Mouse (Mus musculus) bone marrow, adult 2 months (tissue): Measurements from ENCODE around the gene Nrxn1. TPM values are rescaled to one million over a fixed set of nuclear protein-coding genes. Genes with fewer than 3 reads are reported as not detected.

ENCODE experiments used
- H3K27ac ChIP-seq: fragments of 200-500 bp; 2 replicates; pipeline ENCODE4 v1.5.1; 2012; ENCODE audit warnings: low read depth, mild to moderate bottlenecking, control low read depth, inconsistent platforms, low read length; ENCODE audit not compliant: control insufficient read depth, poor library complexity, insufficient read depth
- H3K4me1 ChIP-seq: fragments of 200-500 bp; 2 replicates; pipeline ENCODE4 v1.6.1; 2011; ENCODE audit warnings: low read length; ENCODE audit not compliant: control insufficient read depth, insufficient read depth
- H3K4me3 ChIP-seq: fragments of 200-500 bp; replicated peaks from 2 replicates; pipeline ENCODE3; 2011; ENCODE audit warnings: mild to moderate bottlenecking, low read depth, low read length, control low read depth; ENCODE audit not compliant: control insufficient read depth
- CTCF ChIP-seq: fragments of 200-500 bp; IDR thresholded peaks from 2 replicates; pipeline ENCODE4 v1.5.1; 2011; ENCODE audit warnings: low read length, control low read depth; ENCODE audit not compliant: control insufficient read depth, insufficient read depth
- POLR2A ChIP-seq: fragments of 200-500 bp; IDR thresholded peaks from 2 replicates; pipeline ENCODE4 v1.6.1; 2011; ENCODE audit warnings: low read depth, mild to moderate bottlenecking, control low read depth, low read length, borderline replicate concordance; ENCODE audit not compliant: control insufficient read depth
- WGBS: fragments of 180-500 bp; shearing (Covaris S2); methylation state at CpG from one replicate; pipeline ENCODE4 v1.1.7; 2018; 5-methylcytosine and 5-hydroxymethylcytosine counted together
- polyA plus RNA-seq: library from polyadenylated mRNA; stranded (reverse); fragments of >200 nt; gene quantifications from 2 replicates; pipeline ENCODE4 v1.2.4, GENCODE M21; 2011; ENCODE audit warnings: low replicate concordance; ENCODE audit not compliant: missing spikeins, insufficient read depth, insufficient read length

Gene Nrxn1
- polyA plus RNA-seq, 1 experiment = not detected

DNA sequence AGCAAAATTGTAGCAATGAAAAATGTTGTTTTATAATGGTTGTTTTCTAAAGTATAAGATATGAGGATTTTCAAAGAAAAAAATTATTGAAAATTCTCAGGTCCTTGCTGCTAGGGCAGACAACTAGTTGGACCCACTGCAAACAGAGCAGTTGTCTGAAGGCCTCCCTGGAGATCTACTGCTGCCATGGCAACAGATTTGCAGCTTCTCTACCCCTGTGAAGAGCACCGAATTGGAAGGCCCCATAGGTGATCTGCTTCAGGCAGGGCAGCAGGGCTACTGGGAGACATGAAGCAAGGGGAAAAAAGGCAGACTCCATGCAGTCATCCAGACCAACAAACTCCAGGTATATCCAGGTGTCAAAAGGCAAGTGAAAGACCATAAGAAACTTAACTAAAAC, 896.1 kb downstream of the Nrxn1 start:
- Histone ChIP-seq H3K4me3 (no peak overlapping the region), H3K27ac (no peak overlapping the region), H3K4me1 (no peaks in the 10 kb centered on the region)
- TF ChIP-seq CTCF = no peak
- no peak for TF ChIP-seq POLR2A
- 48% methylated on average over 1 of the region's 1 CpGs for WGBS

DNA sequence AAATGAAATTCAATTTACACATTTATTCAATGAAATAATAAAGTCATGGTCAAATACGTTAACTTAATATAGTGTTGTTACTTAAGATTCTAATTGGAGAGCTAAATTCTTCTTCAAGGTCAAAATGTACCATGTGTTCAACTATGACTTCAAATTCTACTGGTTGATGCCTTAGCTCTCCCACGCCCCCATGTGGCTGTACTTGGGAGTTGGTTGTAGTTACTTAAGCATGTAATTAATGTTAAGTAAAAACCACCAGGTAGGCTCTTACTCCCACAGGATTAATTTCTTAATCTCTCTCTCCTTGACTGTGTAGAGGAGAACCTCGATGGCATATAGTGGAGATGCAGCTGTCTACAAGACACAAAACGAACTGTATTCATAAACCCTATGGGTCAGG, 951.3 kb downstream of the Nrxn1 start:
- 55% methylated on average over 4 of the region's 4 CpGs for WGBS
- no peak for TF ChIP-seq POLR2A
- no peak for TF ChIP-seq CTCF
- H3K4me3 ChIP-seq = no peak overlapping the region
- H3K4me1 ChIP-seq = no peaks in the 10 kb centered on the region
- H3K27ac ChIP-seq = no peak overlapping the region

DNA sequence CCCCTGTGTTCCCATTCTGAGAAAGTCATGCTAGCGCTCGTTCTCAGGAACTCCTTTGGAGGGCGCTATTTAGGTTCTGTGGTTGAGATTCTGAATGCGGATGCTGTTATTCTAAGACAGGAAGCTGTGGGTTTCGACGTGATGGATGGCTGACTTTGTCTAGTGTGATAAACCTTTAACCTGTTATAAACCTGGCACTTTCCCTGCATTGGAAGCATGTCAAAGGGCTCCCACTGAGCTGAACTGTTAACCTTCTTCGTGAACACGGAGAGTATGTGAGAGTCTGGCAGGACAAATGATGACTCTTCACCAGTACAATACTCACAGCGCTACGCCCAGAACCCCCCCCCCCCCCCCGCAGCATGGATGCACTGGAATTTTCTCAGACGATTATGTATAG, 962.0 kb downstream of the Nrxn1 start:
- H3K4me3 ChIP-seq = no peak overlapping the region
- WGBS = 65% methylated on average over 12 of the region's 12 CpGs
- TF ChIP-seq POLR2A (no peak), CTCF (no peak)
- H3K27ac ChIP-seq = no peak overlapping the region
- H3K4me1 ChIP-seq = no peaks in the 10 kb centered on the region

DNA sequence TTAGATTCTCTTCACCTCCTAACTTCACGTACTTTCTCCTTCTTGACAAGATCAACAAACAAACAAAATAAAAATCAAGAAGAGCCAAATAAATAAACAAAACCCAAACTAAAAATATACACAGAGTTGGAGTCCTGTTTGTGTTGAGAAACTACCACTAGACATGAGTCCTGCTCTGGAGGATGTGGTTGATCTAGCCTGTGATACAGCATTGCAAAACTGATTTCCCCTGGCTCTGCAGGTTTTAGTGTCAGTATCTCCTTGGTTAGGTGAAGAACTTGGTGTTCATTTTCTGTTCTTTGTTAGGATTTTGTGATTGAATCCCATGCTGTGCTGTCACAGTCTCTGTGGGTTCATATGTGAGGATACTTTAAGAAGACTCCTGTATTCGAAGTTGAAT, 963.7 kb downstream of the Nrxn1 start:
- TF ChIP-seq CTCF = no peak
- Histone ChIP-seq H3K4me1 (no peaks in the 10 kb centered on the region), H3K4me3 (no peak overlapping the region), H3K27ac (no peak overlapping the region)
- WGBS = 67% methylated on average over 2 of the region's 2 CpGs

DNA sequence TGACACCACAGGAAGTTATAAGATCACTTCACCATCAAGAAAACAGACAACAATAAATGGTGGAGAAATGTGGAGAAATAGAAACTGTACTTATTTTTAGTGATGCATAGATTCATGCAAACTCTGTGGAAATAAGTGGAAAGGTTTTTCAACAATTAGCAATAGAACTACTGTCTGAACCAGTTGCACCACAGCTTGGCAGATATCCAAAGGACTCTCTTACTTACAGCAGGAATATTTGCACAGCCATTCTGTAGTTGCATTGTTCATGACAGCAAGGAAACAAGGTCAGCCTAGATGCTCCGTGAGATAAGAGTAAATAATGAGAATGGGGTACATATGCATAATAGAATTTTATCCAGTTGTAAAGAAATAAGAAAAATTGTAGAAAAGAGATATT, 965.3 kb downstream of the Nrxn1 start:
- TF ChIP-seq POLR2A (no peak), CTCF (no peak)
- Histone ChIP-seq H3K27ac (no peak overlapping the region), H3K4me3 (no peak overlapping the region), H3K4me1 (no peaks in the 10 kb centered on the region)
- WGBS = 67% methylated on average over 1 of the region's 1 CpGs

DNA sequence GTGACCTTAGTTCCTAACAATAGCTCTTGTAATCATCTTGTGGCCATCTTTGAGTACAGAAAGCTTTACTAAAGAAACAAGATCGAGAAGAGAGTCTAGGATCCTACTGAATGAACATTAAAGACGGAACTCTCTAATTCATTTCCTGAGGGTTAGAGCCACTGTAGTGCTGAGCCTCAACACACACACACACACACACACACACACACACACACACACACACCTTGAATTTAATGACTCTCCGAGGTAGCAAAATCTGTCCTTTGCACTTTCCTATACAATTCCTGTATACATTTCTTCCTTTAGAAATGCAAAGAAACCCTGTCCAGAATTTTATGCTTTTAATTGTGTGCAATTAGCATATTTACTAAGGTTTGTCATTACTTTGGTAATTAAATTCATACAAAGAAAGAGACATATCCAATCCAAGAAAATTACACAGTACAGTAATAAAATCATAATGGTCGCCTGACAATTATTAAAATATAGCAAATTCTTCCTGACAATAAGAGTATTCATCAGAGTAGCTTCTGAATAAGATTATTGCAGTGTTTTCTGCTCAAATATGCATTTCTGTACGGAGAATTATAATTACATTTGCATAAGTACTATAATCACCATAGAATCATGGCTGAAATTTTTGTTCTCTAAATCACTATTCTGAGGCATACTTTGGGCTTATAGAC, 969.9 kb downstream of the Nrxn1 start:
- no peaks in the 10 kb centered on the region for H3K4me1 ChIP-seq
- WGBS = 72% methylated on average over 5 of the region's 5 CpGs
- no peak overlapping the region for H3K4me3 ChIP-seq
- no peak overlapping the region for H3K27ac ChIP-seq
- no peak for TF ChIP-seq POLR2A
- TF ChIP-seq CTCF = no peak

DNA sequence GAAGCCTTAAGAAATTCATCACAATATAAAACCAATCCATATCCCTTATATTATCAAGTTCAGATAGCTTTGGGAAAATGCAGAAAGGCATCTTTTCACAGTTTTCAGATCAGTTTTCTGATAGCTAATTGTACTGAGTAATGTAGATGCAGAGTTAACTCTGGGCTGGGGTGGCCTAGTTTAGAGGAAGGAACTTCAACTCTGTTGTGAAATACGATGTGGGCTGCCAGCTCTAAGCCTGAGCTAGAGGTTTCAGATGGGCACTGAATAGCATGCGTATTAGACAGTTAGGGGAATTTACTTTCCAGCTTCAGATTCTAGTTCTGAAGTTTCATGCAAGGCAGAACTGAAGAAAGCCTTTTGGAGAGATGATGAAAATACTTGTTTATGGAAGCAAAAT, 976.6 kb downstream of the Nrxn1 start:
- no peak for TF ChIP-seq CTCF
- TF ChIP-seq POLR2A = no peak
- Histone ChIP-seq H3K4me1 (no peaks in the 10 kb centered on the region), H3K27ac (no peak overlapping the region), H3K4me3 (no peak overlapping the region)
- 28% methylated on average over 2 of the region's 2 CpGs for WGBS

DNA sequence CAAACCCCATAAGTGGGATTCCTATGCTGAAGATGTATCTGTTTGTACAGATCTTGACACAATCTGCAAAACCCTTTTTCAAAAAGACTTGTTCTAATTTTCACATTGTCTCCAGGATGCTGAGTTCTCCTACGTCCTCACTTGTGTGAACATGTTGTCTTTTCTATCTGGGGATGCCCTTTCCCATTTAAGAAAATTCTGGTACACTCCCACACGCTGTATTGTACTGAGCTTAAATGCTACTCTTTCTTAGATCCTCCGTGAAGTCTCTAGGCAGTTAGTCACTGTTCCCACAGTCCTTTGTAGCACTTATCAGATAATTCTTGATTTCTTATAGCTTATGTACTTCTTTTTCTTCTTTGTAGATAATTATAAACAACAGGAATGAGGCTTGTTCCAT, 997.9 kb downstream of the Nrxn1 start:
- no peak for TF ChIP-seq POLR2A
- TF ChIP-seq CTCF = no peak
- H3K4me3 ChIP-seq = no peak overlapping the region
- WGBS = 73% methylated on average over 3 of the region's 3 CpGs

DNA sequence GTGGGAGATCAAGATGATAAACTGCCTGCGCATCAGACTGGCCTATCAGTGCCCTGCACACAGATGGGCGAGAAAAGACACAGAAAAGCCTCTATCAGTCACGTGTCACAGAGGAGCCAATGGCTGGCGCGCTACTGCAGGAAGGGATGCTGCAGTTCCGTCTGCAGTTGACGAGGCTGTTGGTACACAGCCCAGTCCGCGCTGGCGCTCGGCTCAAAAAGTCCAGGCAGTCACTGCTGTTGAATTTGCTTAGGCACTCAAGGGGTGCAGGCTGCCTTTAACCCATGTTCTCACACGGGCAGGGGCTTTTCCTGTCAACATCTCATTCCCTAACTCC, 1004.6 kb downstream of the Nrxn1 start:
- TF ChIP-seq POLR2A (no peak), CTCF (no peak)
- Histone ChIP-seq H3K4me1 (no peaks in the 10 kb centered on the region), H3K27ac (no peak overlapping the region), H3K4me3 (no peak overlapping the region)
- WGBS = 16% methylated on average over 12 of the region's 12 CpGs

More for the DNA sequence above, 997.9 kb downstream of the Nrxn1 start:
- H3K27ac ChIP-seq = no peak overlapping the region
- H3K4me1 ChIP-seq = no peaks in the 10 kb centered on the region
